Mouse (Mus musculus) liver, embryonic 15.5 days (tissue): Measurements from ENCODE around the gene Drd3. TPM values are rescaled to one million over a fixed set of nuclear protein-coding genes. Genes with fewer than 3 reads are reported as not detected.

Experiments
- ATAC-seq: fragments of 200-750 bp; cut with Nextera tagmentation; 2 replicates; pipeline ENCODE4 v1.8.0; 2017; ENCODE audit warnings: moderate number of reproducible peaks, mild to moderate bottlenecking, moderate library complexity; ENCODE audit not compliant: insufficient read depth
- H3K27ac ChIP-seq: fragments of 300-500 bp; sonication (generic); replicated peaks from 2 replicates; pipeline ENCODE4 v1.5.1; 2015; ENCODE audit warnings: mild to moderate bottlenecking, inconsistent platforms
- H3K27me3 ChIP-seq: fragments of 300-500 bp; sonication (generic); 2 replicates; pipeline ENCODE4 v1.6.1; 2015; ENCODE audit warnings: mild to moderate bottlenecking, inconsistent platforms
- H3K36me3 ChIP-seq: fragments of 300-500 bp; sonication (generic); replicated peaks from 2 replicates; pipeline ENCODE4 v1.6.1; 2015; ENCODE audit warnings: moderate library complexity, mild to moderate bottlenecking, inconsistent platforms
- H3K4me1 ChIP-seq: fragments of 300-500 bp; sonication (generic); replicated peaks from 2 replicates; pipeline ENCODE4 v1.6.1; 2015; ENCODE audit warnings: inconsistent platforms
- H3K4me2 ChIP-seq: fragments of 300-500 bp; sonication (generic); 2 replicates; pipeline ENCODE4 v1.6.1; 2015; ENCODE audit warnings: moderate library complexity, mild to moderate bottlenecking, inconsistent platforms
- H3K4me3 ChIP-seq: fragments of 300-500 bp; sonication (generic); replicated peaks from 2 replicates; pipeline ENCODE4 v1.5.1; 2015; ENCODE audit warnings: mild to moderate bottlenecking, inconsistent platforms
- H3K9ac ChIP-seq: fragments of 300-500 bp; sonication (generic); 2 replicates; pipeline ENCODE4 v1.6.1; 2015; ENCODE audit warnings: moderate library complexity, mild to moderate bottlenecking, inconsistent platforms
- H3K9me3 ChIP-seq: fragments of 300-500 bp; sonication (generic); replicated peaks from 2 replicates; pipeline ENCODE4 v1.6.1; 2016; ENCODE audit warnings: inconsistent platforms
- WGBS: fragments of 180-500 bp; shearing (Covaris S2); methylation state at CpG from one replicate; pipeline ENCODE4 v1.1.7; 2015; ENCODE audit warnings: mixed read lengths; ENCODE audit not compliant: insufficient replicate concordance; 5-methylcytosine and 5-hydroxymethylcytosine counted together
- polyA plus RNA-seq: library from polyadenylated mRNA; unstranded; fragments of >200 nt; fragmentation: Nextera tagmentation; extraction: Ambion mirVana; gene quantifications from 2 replicates; pipeline ENCODE4 v1.2.1, GENCODE M21; 2015

The Drd3 gene
- polyA plus RNA-seq, result not detected in 2 replicates

- no peaks in the 10 kb centered on the region for H3K27me3 ChIP-seq
- H3K4me3 ChIP-seq, result no peak within 1 kb of the TSS
- H3K4me1 ChIP-seq, result no peaks in the 10 kb centered on the region
- H3K9ac ChIP-seq, result no peak within 1 kb of the TSS
- no peaks in the 10 kb centered on the region for H3K9me3 ChIP-seq
- ATAC-seq, result no peak
- no peak within 1 kb of the TSS for H3K4me2 ChIP-seq
- no peaks in the 10 kb centered on the region for H3K36me3 ChIP-seq
- 9% methylated on average over 7 of the region's 7 CpGs for WGBS
- no peak within 1 kb of the TSS for H3K27ac ChIP-seq
Measured at GRCm38 (mm10) chr16:43753751-43754150, at the start of gene Drd3. Gene Drd3, plus strand, starts transcription at chr16:43754026.

GRCm38 (mm10) chr16:43708335-43709061 is 45.3 kb upstream of the Drd3 start:
- Histone ChIP-seq H3K9ac (no peak overlapping the region), H3K4me3 (no peak overlapping the region), H3K9me3 (no peaks in the 10 kb centered on the region), H3K36me3 (no peaks in the 10 kb centered on the region), H3K4me1 (no peaks in the 10 kb centered on the region), H3K4me2 (no peak overlapping the region), H3K27ac (no peak overlapping the region), H3K27me3 (no peaks in the 10 kb centered on the region)
- ATAC-seq, result no peak
- WGBS, result 54% methylated on average over 13 of the region's 13 CpGs

- Histone ChIP-seq H3K9ac (no peak overlapping the region), H3K4me3 (no peak overlapping the region), H3K27ac (no peak overlapping the region), H3K9me3 (no peaks in the 10 kb centered on the region), H3K4me1 (no peaks in the 10 kb centered on the region), H3K36me3 (no peaks in the 10 kb centered on the region), H3K27me3 (no peaks in the 10 kb centered on the region), H3K4me2 (no peak overlapping the region)
- 60% methylated on average over 15 of the region's 15 CpGs for WGBS
- ATAC-seq, result no peak
Measured at GRCm38 (mm10) chr16:43709062-43709413, 44.8 kb upstream of the Drd3 start.

GRCm38 (mm10) chr16:43709432-43710133 is 44.2 kb upstream of the Drd3 start:
- H3K9me3 ChIP-seq, result no peaks in the 10 kb centered on the region
- H3K36me3 ChIP-seq, result no peaks in the 10 kb centered on the region
- no peak overlapping the region for H3K4me3 ChIP-seq
- ATAC-seq, result no peak
- no peaks in the 10 kb centered on the region for H3K4me1 ChIP-seq
- H3K4me2 ChIP-seq, result no peak overlapping the region
- no peaks in the 10 kb centered on the region for H3K27me3 ChIP-seq
- H3K9ac ChIP-seq, result no peak overlapping the region
- WGBS, result 32% methylated on average over 9 of the region's 9 CpGs
- no peak overlapping the region for H3K27ac ChIP-seq

GRCm38 (mm10) chr16:43710134-43710475 is 43.7 kb upstream of the Drd3 start:
- H3K9me3 ChIP-seq, result no peaks in the 10 kb centered on the region
- ATAC-seq, result no peak
- WGBS, result 53% methylated on average over 6 of the region's 6 CpGs
- no peaks in the 10 kb centered on the region for H3K4me1 ChIP-seq
- H3K36me3 ChIP-seq, result no peaks in the 10 kb centered on the region
- no peak overlapping the region for H3K27ac ChIP-seq
- H3K27me3 ChIP-seq, result no peaks in the 10 kb centered on the region
- no peak overlapping the region for H3K4me3 ChIP-seq
- no peak overlapping the region for H3K9ac ChIP-seq
- H3K4me2 ChIP-seq, result no peak overlapping the region

- WGBS, result 69% methylated on average over 11 of the region's 11 CpGs
- H3K9me3 ChIP-seq, result no peaks in the 10 kb centered on the region
- no peaks in the 10 kb centered on the region for H3K36me3 ChIP-seq
- no peaks in the 10 kb centered on the region for H3K27me3 ChIP-seq
- no peaks in the 10 kb centered on the region for H3K4me1 ChIP-seq
- no peak overlapping the region for H3K4me2 ChIP-seq
- H3K4me3 ChIP-seq, result no peak overlapping the region
- H3K9ac ChIP-seq, result no peak overlapping the region
- no peak overlapping the region for H3K27ac ChIP-seq
- ATAC-seq, result no peak
Measured at GRCm38 (mm10) chr16:43710651-43711050, 43.2 kb upstream of the Drd3 start.

- Histone ChIP-seq H3K9me3 (no peaks in the 10 kb centered on the region), H3K36me3 (no peaks in the 10 kb centered on the region), H3K4me3 (no peak overlapping the region), H3K4me1 (no peaks in the 10 kb centered on the region), H3K9ac (no peak overlapping the region), H3K4me2 (no peak overlapping the region), H3K27me3 (no peaks in the 10 kb centered on the region), H3K27ac (no peak overlapping the region)
- no peak for ATAC-seq
- 69% methylated on average over 7 of the region's 7 CpGs for WGBS
Measured at GRCm38 (mm10) chr16:43711361-43711760, 42.5 kb upstream of the Drd3 start.

- H3K27me3 ChIP-seq, result no peaks in the 10 kb centered on the region
- H3K9me3 ChIP-seq, result no peaks in the 10 kb centered on the region
- ATAC-seq, result no peak
- H3K4me1 ChIP-seq, result no peaks in the 10 kb centered on the region
- 54% methylated on average over 3 of the region's 3 CpGs for WGBS
- H3K9ac ChIP-seq, result no peak overlapping the region
- no peak overlapping the region for H3K4me3 ChIP-seq
- no peak overlapping the region for H3K4me2 ChIP-seq
- H3K27ac ChIP-seq, result no peak overlapping the region
- no peaks in the 10 kb centered on the region for H3K36me3 ChIP-seq
Measured at GRCm38 (mm10) chr16:43724444-43724843, 29.4 kb upstream of the Drd3 start.

- no peak for ATAC-seq
- Histone ChIP-seq H3K9ac (no peak overlapping the region), H3K4me2 (no peak overlapping the region), H3K27ac (no peak overlapping the region), H3K4me1 (no peaks in the 10 kb centered on the region), H3K36me3 (no peaks in the 10 kb centered on the region), H3K9me3 (no peaks in the 10 kb centered on the region), H3K27me3 (no peaks in the 10 kb centered on the region), H3K4me3 (no peak overlapping the region)
- whole genome bisulfite sequencing, result 61% methylated on average over 8 of the region's 8 CpGs
Measured at GRCm38 (mm10) chr16:43729506-43730221, 24.2 kb upstream of the Drd3 start.

GRCm38 (mm10) chr16:43730281-43730680 is 23.5 kb upstream of the Drd3 start:
- H3K4me2 ChIP-seq, result no peak overlapping the region
- no peaks in the 10 kb centered on the region for H3K36me3 ChIP-seq
- H3K4me3 ChIP-seq, result no peak overlapping the region
- H3K9me3 ChIP-seq, result no peaks in the 10 kb centered on the region
- H3K27ac ChIP-seq, result no peak overlapping the region
- ATAC-seq, result no peak
- no peaks in the 10 kb centered on the region for H3K4me1 ChIP-seq
- H3K9ac ChIP-seq, result no peak overlapping the region
- WGBS, result 63% methylated on average over 4 of the region's 4 CpGs
- no peaks in the 10 kb centered on the region for H3K27me3 ChIP-seq

- Histone ChIP-seq H3K9me3 (no peaks in the 10 kb centered on the region), H3K4me3 (no peak overlapping the region), H3K9ac (no peak overlapping the region), H3K4me2 (no peak overlapping the region), H3K36me3 (no peaks in the 10 kb centered on the region), H3K4me1 (no peaks in the 10 kb centered on the region), H3K27me3 (no peaks in the 10 kb centered on the region), H3K27ac (no peak overlapping the region)
- 67% methylated on average over 10 of the region's 10 CpGs for WGBS
- no peak for ATAC-seq
Measured at GRCm38 (mm10) chr16:43732496-43732895, 21.3 kb upstream of the Drd3 start.
